Mouse (Mus musculus): ENCODE measurements around the gene Cpsf4l.

- TF ChIP-seq CTCF (IDR thresholded peaks at IDR 0.05; ENCODE audit: low read depth): no peak
- TF ChIP-seq EP300 (IDR thresholded peaks at IDR 0.05; ENCODE audit: low read depth): no peak
These were observed 42.1 kb downstream of the Cpsf4l start for GRCm38 (mm10) chr11:113667704-113668103.

Measured in heart, postnatal 0 days (tissue).